Mouse (Mus musculus) neural tube, embryonic 13.5 days (tissue): Measurements from ENCODE around the gene Slc7a8. TPM values are rescaled to one million over a fixed set of nuclear protein-coding genes. Genes with fewer than 3 reads are reported as not detected.

ENCODE experiments used
- ATAC-seq: fragments of 200-750 bp; cut with Nextera tagmentation; 2 replicates; pipeline ENCODE4 v1.8.0; 2017; ENCODE audit warnings: low read depth, mild to moderate bottlenecking, moderate TSS enrichment, moderate library complexity
- H3K27ac ChIP-seq: fragments of 300-500 bp; sonication (generic); replicated peaks from 2 replicates; pipeline ENCODE4 v1.5.1; 2015; ENCODE audit warnings: moderate library complexity, mild to moderate bottlenecking, inconsistent platforms
- H3K27me3 ChIP-seq: fragments of 300-500 bp; sonication (generic); 2 replicates; pipeline ENCODE4 v1.6.1; 2015; ENCODE audit warnings: mild to moderate bottlenecking, inconsistent platforms
- H3K36me3 ChIP-seq: fragments of 300-500 bp; sonication (generic); 2 replicates; pipeline ENCODE4 v1.6.1; 2015; ENCODE audit warnings: mild to moderate bottlenecking, inconsistent platforms
- H3K4me1 ChIP-seq: fragments of 300-500 bp; sonication (generic); replicated peaks from 2 replicates; pipeline ENCODE4 v1.6.1; 2015; ENCODE audit warnings: inconsistent platforms
- H3K4me2 ChIP-seq: fragments of 300-500 bp; sonication (generic); 2 replicates; pipeline ENCODE4 v1.6.1; 2015; ENCODE audit warnings: inconsistent platforms, mild to moderate bottlenecking, moderate library complexity
- H3K4me3 ChIP-seq: fragments of 300-500 bp; sonication (generic); 2 replicates; pipeline ENCODE4 v1.5.1; 2015; ENCODE audit warnings: mild to moderate bottlenecking, inconsistent platforms
- H3K9ac ChIP-seq: fragments of 300-500 bp; sonication (generic); 2 replicates; pipeline ENCODE4 v1.6.1; 2015; ENCODE audit warnings: moderate library complexity, mild to moderate bottlenecking, inconsistent platforms
- H3K9me3 ChIP-seq: fragments of 300-500 bp; sonication (generic); 2 replicates; pipeline ENCODE4 v1.6.1; 2016; ENCODE audit warnings: inconsistent platforms
- WGBS: fragments of 180-500 bp; shearing (Covaris S2); methylation state at CpG from one replicate; pipeline ENCODE4 v1.1.7; 2015; 5-methylcytosine and 5-hydroxymethylcytosine counted together
- polyA plus RNA-seq: library from polyadenylated mRNA; unstranded; fragments of >200 nt; fragmentation: Nextera tagmentation; extraction: Ambion mirVana; gene quantifications from 2 replicates; pipeline ENCODE4 v1.2.1, GENCODE M21; 2015

The Slc7a8 gene
- polyA plus RNA-seq, 1 experiment from 2014 or later, result 4.4 TPM

DNA sequence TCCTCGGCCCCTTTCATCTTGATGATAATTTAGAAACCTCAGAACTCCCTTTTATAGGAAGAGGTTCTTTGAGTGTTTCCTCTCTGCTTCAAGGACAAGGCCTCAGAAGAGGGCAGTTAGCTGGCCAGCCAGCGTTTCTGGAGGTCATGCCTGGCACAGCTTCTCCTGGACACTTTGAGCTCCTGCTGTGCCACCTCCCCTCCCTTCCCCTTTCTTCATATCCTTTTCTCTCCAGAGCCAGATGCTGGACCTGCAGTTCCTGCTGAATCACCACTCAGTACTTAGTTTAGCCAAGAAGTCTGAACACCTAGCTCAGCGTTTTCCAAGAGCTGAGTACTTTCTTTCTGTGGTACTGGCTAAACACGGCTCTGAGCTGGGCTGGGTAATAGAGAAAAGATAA, 32.5 kb downstream of the Slc7a8 start:
- no peak for ATAC-seq
- Histone ChIP-seq H3K4me1 (peaks cover 4% of the 10 kb centered on the region; the same call in 1 of the 2 replicates), H3K4me3 (no peak overlapping the region), H3K4me2 (no peak overlapping the region), H3K27ac (no peak overlapping the region), H3K9me3 (no peaks in the 10 kb centered on the region), H3K36me3 (no peaks in the 10 kb centered on the region), H3K9ac (no peak overlapping the region), H3K27me3 (no peaks in the 10 kb centered on the region)
- WGBS, result 67% methylated on average over 4 of the region's 4 CpGs

DNA sequence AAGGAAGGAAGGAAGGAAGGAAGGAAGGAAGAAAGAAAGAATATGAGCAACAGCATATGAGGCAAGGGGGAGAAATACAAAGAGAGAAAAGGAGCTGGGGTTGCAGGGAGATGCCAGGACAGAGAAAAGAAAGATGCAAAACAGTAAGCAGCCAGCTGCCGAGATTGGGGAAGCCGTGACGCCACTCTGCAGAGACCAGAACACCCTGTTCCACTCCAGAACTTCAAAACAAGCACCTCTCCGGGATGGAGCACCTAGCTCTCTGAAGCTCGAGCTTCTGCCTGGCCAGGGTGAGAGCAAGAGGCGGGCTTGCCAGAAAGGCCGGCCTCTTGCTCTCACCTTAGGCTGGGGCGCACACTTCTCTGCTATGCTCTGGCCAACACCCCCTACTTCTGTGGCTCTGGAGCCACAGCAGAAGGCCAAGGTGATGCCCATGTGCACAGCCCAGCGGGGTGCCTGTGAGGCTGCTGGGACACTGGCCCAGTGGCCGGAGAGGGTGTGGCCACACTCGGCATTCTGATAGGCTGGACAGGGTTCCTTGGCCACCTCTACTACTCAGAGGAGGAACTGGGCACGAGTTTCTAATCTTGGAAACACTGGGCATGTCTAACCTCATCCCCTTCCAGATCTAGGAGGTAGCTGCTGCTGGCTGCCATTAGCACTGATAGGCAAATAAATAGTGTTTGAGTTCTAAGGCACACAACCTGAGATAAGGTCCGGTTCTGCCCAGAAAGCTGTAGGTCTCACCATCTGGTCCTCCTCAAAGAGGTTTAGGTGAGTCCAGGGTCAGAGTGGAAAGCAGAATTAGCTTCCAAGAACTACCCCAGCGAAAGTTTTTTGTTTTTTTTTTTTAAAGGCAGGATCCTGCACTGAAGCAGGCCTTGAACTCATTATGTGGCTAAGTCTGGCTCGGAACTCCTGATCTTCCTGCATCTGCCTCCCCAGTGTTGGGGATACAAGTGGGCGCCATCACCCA, 33.5 kb downstream of the Slc7a8 start:
- no peak overlapping the region for H3K27ac ChIP-seq
- no peak overlapping the region for H3K4me2 ChIP-seq
- ATAC-seq, result no peak
- no peak overlapping the region for H3K4me3 ChIP-seq
- H3K4me1 ChIP-seq, result no peaks in the 10 kb centered on the region
- no peaks in the 10 kb centered on the region for H3K9me3 ChIP-seq
- H3K36me3 ChIP-seq, result no peaks in the 10 kb centered on the region
- H3K27me3 ChIP-seq, result no peaks in the 10 kb centered on the region
- WGBS, result 87% methylated on average over 16 of the region's 16 CpGs
- no peak overlapping the region for H3K9ac ChIP-seq

GRCm38 (mm10) chr14:54746038-54746437, 35.7 kb downstream of the Slc7a8 start:
- Histone ChIP-seq H3K4me1 (no peaks in the 10 kb centered on the region), H3K4me3 (no peak overlapping the region), H3K9ac (no peak overlapping the region), H3K4me2 (no peak overlapping the region), H3K27me3 (no peaks in the 10 kb centered on the region), H3K36me3 (no peaks in the 10 kb centered on the region), H3K9me3 (no peaks in the 10 kb centered on the region), H3K27ac (no peak overlapping the region)
- WGBS, result 94% methylated on average over 9 of the region's 9 CpGs
- no peak for ATAC-seq

DNA sequence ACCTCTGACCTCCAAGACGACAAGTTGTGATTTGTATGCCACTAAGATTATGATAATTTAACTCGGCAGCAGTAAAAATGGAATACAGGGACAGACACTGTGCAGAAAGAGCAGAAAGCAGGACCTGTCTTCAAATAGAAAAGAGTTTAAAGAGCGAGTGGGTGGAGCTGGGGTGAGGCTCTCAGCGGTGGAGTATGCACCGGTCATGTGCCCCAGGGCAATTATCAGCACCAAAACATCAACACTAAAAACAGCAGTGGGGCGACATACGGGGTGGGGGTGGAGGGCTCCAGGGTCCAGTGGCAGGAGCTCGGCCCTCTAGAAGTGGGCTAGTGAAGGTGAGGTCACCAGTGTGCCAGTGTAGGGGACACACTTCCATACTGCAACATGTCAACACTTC, 37.3 kb downstream of the Slc7a8 start:
- ATAC-seq, result no peak
- no peaks in the 10 kb centered on the region for H3K27me3 ChIP-seq
- no peak overlapping the region for H3K4me3 ChIP-seq
- no peaks in the 10 kb centered on the region for H3K9me3 ChIP-seq
- H3K27ac ChIP-seq, result no peak overlapping the region
- no peaks in the 10 kb centered on the region for H3K4me1 ChIP-seq
- H3K36me3 ChIP-seq, result no peaks in the 10 kb centered on the region
- 71% methylated on average over 8 of the region's 8 CpGs for WGBS
- H3K9ac ChIP-seq, result no peak overlapping the region
- H3K4me2 ChIP-seq, result no peak overlapping the region

DNA sequence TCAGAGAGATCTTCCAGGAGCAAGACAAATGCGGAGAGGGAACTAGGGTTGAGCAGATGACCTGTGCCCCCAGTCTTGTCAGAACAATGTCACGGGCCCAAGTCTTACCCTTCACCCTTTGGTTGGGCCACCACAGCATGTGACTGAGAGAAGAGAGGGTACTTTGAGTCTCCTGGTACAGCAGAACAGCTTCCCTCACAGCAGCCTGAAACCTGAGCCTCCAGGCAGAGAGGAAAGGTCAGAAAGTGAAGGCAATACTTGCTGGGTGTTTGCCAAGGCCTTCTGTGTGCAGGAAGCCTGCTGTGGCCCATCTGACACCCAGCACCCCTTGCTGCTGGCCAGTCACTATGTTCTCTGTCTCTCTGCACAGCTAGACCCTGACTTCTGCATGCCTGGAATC, 39.4 kb downstream of the Slc7a8 start:
- H3K36me3 ChIP-seq, result no peaks in the 10 kb centered on the region
- H3K9ac ChIP-seq, result no peak overlapping the region
- ATAC-seq, result no peak
- H3K4me3 ChIP-seq, result no peak overlapping the region
- no peaks in the 10 kb centered on the region for H3K9me3 ChIP-seq
- WGBS, result 68% methylated on average over 2 of the region's 2 CpGs
- H3K27ac ChIP-seq, result no peak overlapping the region
- no peaks in the 10 kb centered on the region for H3K27me3 ChIP-seq
- no peak overlapping the region for H3K4me2 ChIP-seq
- 0 out of 2 replicates have a peak, but pooled peaks cover under 1% of the 10 kb centered on the region for H3K4me1 ChIP-seq

DNA sequence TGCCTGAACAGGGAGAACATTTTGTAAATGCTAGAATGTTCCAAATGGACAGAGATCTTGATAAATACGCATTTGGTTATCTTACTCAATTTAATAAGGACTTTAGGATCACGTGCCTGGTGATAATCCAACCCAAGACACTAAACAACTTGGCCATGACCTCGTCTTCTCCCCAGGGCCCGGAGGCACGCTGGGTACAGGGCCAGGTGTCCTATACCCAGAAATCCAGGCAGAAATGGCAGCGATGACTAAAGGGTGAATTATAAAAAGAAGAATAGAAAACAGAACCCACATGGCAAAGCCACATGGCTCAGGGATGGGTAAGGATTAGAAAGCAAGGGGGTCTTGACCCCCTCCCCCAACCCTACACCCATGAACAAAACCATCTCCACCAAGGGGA, 40.0 kb downstream of the Slc7a8 start:
- WGBS, result 91% methylated on average over 6 of the region's 6 CpGs
- H3K36me3 ChIP-seq, result no peaks in the 10 kb centered on the region

DNA sequence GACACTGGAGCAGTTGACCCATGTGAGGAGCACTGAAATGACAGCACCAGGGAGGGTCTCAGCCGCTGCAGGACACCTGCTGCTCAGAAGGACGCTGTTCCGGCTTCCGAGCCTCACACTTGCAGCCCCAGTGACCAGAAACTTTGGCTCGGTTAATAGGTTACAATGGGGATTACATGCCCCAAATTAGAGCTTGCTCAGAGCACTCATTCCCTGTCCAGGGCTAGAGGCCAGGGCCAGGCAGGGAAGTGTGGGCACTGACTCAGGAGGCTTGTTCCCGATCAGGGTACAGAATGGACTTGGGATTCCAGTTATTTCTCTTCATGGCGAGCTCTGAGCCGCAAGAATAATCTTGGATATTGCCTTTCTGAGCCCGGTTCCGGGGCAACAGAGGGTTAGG, 44.1 kb downstream of the Slc7a8 start:
- 72% methylated on average over 10 of the region's 10 CpGs for WGBS

More for the DNA sequence above, 40.0 kb downstream of the Slc7a8 start:
- Histone ChIP-seq H3K9me3 (no peaks in the 10 kb centered on the region), H3K4me3 (no peak overlapping the region), H3K27me3 (no peaks in the 10 kb centered on the region), H3K9ac (no peak overlapping the region), H3K4me2 (no peak overlapping the region), H3K4me1 (peaks cover 7% of the 10 kb centered on the region), H3K27ac (no peak overlapping the region)
- no peak for ATAC-seq

DNA sequence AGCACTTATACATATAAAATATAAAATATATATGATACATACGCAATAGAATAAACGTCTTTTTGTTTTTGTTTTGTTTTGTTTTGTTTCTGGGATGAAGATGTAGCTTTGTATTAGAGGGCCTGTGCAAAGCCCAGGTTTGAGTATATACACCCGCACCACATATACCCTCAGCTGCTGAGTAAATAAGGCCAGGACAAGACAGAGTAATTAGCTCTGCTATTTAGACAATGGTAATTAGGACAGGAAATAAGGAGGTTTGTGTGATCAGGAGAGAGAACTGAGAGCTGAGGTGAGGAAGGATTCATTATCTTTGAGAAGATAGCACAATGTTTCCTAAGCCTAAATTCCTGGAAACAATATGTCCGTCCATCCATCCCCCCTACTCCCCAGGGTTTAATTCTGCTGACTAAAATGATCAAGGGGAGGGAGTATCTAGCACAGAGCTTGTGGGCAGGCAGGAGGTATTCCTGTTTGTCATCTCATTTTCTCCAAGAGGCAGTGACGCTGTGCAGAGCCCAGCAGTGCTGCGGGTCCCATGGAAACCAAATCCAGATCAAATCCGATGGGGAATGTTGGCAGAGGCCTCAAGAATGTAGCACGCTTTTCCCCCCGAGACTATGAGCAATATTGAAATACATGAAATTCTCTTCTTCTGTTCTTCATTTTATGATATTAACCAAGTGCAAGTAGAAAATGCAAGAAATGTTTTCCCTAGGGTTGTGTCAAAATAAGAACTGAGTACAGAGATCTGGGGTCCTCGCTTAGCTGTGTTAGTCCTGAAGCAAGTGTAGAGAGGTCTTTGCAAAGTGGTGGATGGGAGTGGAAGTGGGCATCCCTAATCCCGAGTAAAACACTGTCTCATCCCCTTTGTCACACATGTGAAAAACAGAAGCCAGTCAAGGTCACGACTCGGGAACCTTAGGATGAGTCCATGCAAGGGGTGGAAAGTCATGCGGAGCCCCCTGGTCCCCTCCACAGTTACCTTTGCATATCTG, 44.9 kb downstream of the Slc7a8 start:
- no peak overlapping the region for H3K9ac ChIP-seq
- H3K4me1 ChIP-seq, result peaks cover 13% of the 10 kb centered on the region
- WGBS, result 68% methylated on average over 14 of the region's 14 CpGs
- peak; percentile 69; the same call in 1 of the 2 replicates for ATAC-seq
- no peaks in the 10 kb centered on the region for H3K27me3 ChIP-seq
- H3K4me3 ChIP-seq, result no peak overlapping the region
- H3K9me3 ChIP-seq, result no peaks in the 10 kb centered on the region
- peak overlapping the region; percentile 56 for H3K27ac ChIP-seq
- no peak overlapping the region for H3K4me2 ChIP-seq
- no peaks in the 10 kb centered on the region for H3K36me3 ChIP-seq

More for the DNA sequence above, 44.1 kb downstream of the Slc7a8 start:
- Histone ChIP-seq H3K4me1 (peaks cover 13% of the 10 kb centered on the region), H3K9ac (no peak overlapping the region), H3K27ac (no peak overlapping the region), H3K36me3 (no peaks in the 10 kb centered on the region), H3K9me3 (no peaks in the 10 kb centered on the region), H3K27me3 (no peaks in the 10 kb centered on the region), H3K4me3 (no peak overlapping the region), H3K4me2 (no peak overlapping the region)
- ATAC-seq, result no peak

DNA sequence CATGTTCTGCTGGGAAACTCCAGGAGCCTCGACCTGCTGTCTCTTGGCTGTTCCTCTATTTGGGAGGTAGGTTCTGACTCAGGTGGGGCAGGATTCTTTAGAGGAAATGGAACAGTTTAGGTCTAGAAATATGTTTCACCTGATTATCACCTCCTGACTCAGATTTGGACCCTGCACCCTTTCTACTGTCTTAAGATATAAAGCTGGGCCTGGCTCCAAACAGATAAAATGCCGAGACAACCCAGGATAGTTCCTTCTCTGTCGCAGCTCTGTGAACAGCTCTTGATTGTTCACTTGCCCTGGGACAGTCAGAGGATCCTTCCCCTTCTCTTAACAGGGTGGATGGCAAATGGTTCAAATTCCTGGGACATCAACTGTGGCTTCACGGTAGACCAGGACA, 46.5 kb downstream of the Slc7a8 start:
- no peaks in the 10 kb centered on the region for H3K36me3 ChIP-seq
- no peak overlapping the region for H3K27ac ChIP-seq
- H3K9me3 ChIP-seq, result no peaks in the 10 kb centered on the region
- H3K4me2 ChIP-seq, result no peak overlapping the region
- H3K9ac ChIP-seq, result no peak overlapping the region
- WGBS, result 85% methylated on average over 4 of the region's 4 CpGs
- H3K4me1 ChIP-seq, result peaks cover 13% of the 10 kb centered on the region
- no peak overlapping the region for H3K4me3 ChIP-seq
- no peaks in the 10 kb centered on the region for H3K27me3 ChIP-seq
- no peak for ATAC-seq

DNA sequence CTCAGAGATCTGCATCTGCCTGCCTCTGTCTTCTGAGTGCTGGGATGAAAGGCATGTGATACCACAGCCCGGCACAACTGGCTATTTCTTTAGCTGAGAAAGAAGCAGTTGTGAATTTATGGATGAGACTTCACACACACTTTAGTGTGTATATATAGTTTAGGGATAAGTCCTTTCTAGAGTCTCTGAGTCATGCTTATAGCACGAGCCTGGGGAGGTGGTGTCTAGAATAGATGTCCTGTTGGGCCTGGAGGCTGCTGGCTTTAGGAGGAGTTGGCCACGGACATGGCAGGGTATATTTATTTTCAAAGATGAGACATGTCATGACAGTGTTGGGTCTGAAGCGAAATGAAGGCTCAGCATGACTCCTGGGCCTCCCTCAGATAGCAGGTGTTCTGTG, 47.7 kb downstream of the Slc7a8 start:
- Histone ChIP-seq H3K27me3 (no peaks in the 10 kb centered on the region), H3K4me3 (no peak overlapping the region), H3K9ac (no peak overlapping the region), H3K27ac (no peak overlapping the region), H3K4me1 (peaks cover 13% of the 10 kb centered on the region), H3K9me3 (no peaks in the 10 kb centered on the region), H3K36me3 (no peaks in the 10 kb centered on the region), H3K4me2 (no peak overlapping the region)
- WGBS, result 64% methylated on average over 4 of the region's 4 CpGs
- ATAC-seq, result no peak

- no peaks in the 10 kb centered on the region for H3K9me3 ChIP-seq
- no peaks in the 10 kb centered on the region for H3K27me3 ChIP-seq
- no peak overlapping the region for H3K9ac ChIP-seq
- ATAC-seq, result no peak
- H3K4me1 ChIP-seq, result peaks cover 10% of the 10 kb centered on the region
- H3K27ac ChIP-seq, result no peak overlapping the region
- H3K4me3 ChIP-seq, result no peak overlapping the region
- H3K4me2 ChIP-seq, result no peak overlapping the region
- 89% methylated on average over 8 of the region's 8 CpGs for WGBS
- H3K36me3 ChIP-seq, result no peaks in the 10 kb centered on the region
Measured at GRCm38 (mm10) chr14:54732206-54732605, 49.5 kb downstream of the Slc7a8 start.

- no peak overlapping the region for H3K4me3 ChIP-seq
- 94% methylated on average over 6 of the region's 6 CpGs for WGBS
- no peaks in the 10 kb centered on the region for H3K9me3 ChIP-seq
- H3K27me3 ChIP-seq, result no peaks in the 10 kb centered on the region
- no peaks in the 10 kb centered on the region for H3K4me1 ChIP-seq
- H3K4me2 ChIP-seq, result no peak overlapping the region
- H3K27ac ChIP-seq, result no peak overlapping the region
- no peak for ATAC-seq
- H3K9ac ChIP-seq, result no peak overlapping the region
- H3K36me3 ChIP-seq, result no peaks in the 10 kb centered on the region
Measured at GRCm38 (mm10) chr14:54730305-54730704, 51.4 kb downstream of the Slc7a8 start.
